Mouse (Mus musculus) pancreas, adult 10 weeks (tissue): Measurements from ENCODE around the gene Gstm4. TPM values are rescaled to one million over a fixed set of nuclear protein-coding genes. Genes with fewer than 3 reads are reported as not detected.

Experiments
- polyA plus RNA-seq: library from polyadenylated mRNA; stranded (reverse); fragments of 350-450 nt; fragmentation: Illumina TruSeq; extraction: RNeasy Lipid Tissue Mini Kit (QIAGEN cat#74804); gene quantifications from one replicate; pipeline ENCODE4 v1.2.3, GENCODE M21; 2015; ENCODE audit warnings: low read depth, low replicate concordance; ENCODE audit not compliant: insufficient read depth

Gene Gstm4
- 3.2 TPM for polyA plus RNA-seq

GRCm38 (mm10) chr3:108044394-108045140 is at the start of gene Gstm4:
Gstm4 (minus strand) TSS chr3:108044894.

GRCm38 (mm10) chr3:108092536-108093115 is 47.9 kb upstream of the Gstm4 start, which contains the start of gene Gnat2:
Gnat2 (plus strand) TSS chr3:108092789.

GRCm38 (mm10) chr3:108086470-108086979 is 41.8 kb upstream of the Gstm4 start, which contains the start of gene Ampd2:
Ampd2 (minus strand) TSS chr3:108086651.

GRCm38 (mm10) chr3:108017473-108018189 is 27.1 kb downstream of the Gstm4 start, which contains the start of gene Gstm1:
Gstm1 (minus strand) TSS chr3:108017973.

Other genes with a start within 250 kb of the Gstm4 start
- not detected for gene Eps8l3, start 167.7 kb downstream of the Gstm4 start, polyA plus RNA-seq
- gene Gstm5, start 149.1 kb downstream of the Gstm4 start, polyA plus RNA-seq, result 23.1 TPM
- 5.1 TPM for gene Gstm7, start 113.1 kb downstream of the Gstm4 start, polyA plus RNA-seq
- gene Gstm6, start 101.1 kb downstream of the Gstm4 start, polyA plus RNA-seq, result 1.3 TPM
- gene Gstm3, start 75.6 kb downstream of the Gstm4 start, polyA plus RNA-seq, result not detected
- gene Gstm2, start 58.4 kb downstream of the Gstm4 start, polyA plus RNA-seq, result 106 TPM
- 199 TPM for gene Gstm1, start 26.9 kb downstream of the Gstm4 start, polyA plus RNA-seq
- gene Ampd2, start 41.8 kb upstream of the Gstm4 start, polyA plus RNA-seq, result 39.0 TPM
- 4.3 TPM for gene Gnat2, start 47.9 kb upstream of the Gstm4 start, polyA plus RNA-seq
- gene Gnai3, start 101.3 kb upstream of the Gstm4 start, polyA plus RNA-seq, result 15.9 TPM
- not detected for gene Gpr61, start 110.0 kb upstream of the Gstm4 start, polyA plus RNA-seq
- gene Amigo1, start 141.4 kb upstream of the Gstm4 start, polyA plus RNA-seq, result 5.3 TPM
- 2.6 TPM for gene Cyb561d1, start 156.3 kb upstream of the Gstm4 start, polyA plus RNA-seq
- gene Atxn7l2, start 166.0 kb upstream of the Gstm4 start, polyA plus RNA-seq, result 5.2 TPM
- gene Sypl2, start 181.8 kb upstream of the Gstm4 start, polyA plus RNA-seq, result 0.87 TPM
- gene Psma5, start 212.0 kb upstream of the Gstm4 start, polyA plus RNA-seq, result 19.0 TPM
- 8.2 TPM for gene Sort1, start 239.2 kb upstream of the Gstm4 start, polyA plus RNA-seq